Mouse (Mus musculus): ENCODE results near the gene Olfr1474.
"Not testable (repeated sequence)": the region's sequence is repeated elsewhere in the genome, so short reads cannot be mapped to it uniquely, and the experiment has no call there.

Gene Olfr1474

DNA sequence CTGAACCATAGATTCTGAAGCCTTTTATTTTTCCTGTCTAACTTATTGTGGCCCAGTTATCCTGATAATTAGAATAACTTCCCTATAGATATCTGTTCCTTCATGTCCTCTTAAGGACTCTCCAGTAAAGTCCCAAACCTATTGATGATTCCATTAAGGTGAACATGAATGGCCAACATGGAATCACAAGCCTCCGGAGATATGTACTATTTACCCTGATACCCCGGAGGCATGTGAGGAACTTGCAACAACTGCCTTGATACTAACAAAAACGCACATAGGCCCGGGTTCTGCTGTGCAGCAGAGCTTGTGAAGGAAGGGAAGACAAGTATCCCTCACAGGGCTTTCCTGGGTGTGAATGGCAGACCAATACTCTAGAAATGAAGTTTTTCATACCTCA lies at the start of gene Olfr1474:
Gene Olfr1474 (plus strand): TSS at position 301 of the 400 bp plus-strand sequence.
- in situ Hi-C loops (cut with MboI, MseI): not testable (repeated sequence)

DNA sequence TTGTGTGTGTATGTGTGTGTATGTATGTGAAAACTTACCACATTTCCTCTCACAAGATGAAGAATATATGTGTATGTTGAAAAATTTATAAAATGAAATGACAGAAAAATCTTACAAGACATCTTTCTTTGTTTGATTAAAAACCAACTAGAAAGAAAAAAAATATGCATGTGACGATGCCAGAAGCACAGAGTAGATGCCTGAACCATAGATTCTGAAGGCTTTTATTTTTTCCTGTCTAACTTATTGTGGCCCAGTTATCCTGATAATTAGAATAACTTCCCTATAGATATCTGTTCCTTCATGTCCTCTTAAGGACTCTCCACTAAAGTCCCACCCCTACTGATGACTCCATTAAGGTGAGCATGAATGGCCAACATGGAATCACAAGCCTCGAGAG lies 26.3 kb upstream of the Olfr1474 start, which contains the start of gene Olfr1471:
Gene Olfr1471 (plus strand): TSS at position 301 of the 400 bp plus-strand sequence.
- in situ Hi-C loops (cut with MboI, MseI): not testable (repeated sequence)

DNA sequence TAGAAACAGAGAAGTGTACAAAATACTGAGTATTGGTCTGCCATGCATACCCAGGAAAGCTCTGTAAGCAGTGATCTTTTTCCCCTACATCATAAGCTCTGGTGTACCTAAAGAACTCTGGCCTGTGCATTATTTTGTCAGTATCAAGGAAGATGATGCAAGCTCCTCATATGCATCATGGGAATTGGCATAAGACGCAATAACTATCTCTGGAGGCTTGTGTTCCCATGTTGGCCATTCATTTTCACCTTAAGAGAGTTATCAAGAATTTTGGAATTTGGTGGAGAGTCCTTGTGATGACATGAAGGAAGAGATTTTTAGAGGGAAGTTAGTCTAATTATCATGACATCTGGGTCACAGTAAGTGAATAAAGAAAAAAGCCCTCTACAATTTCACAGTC lies 13.4 kb upstream of the Olfr1474 start, which contains the start of gene Olfr1472:
Gene Olfr1472 (minus strand): TSS at position 101 of the 400 bp plus-strand sequence.
- in situ Hi-C loops (cut with MboI, MseI): no loop called here

DNA sequence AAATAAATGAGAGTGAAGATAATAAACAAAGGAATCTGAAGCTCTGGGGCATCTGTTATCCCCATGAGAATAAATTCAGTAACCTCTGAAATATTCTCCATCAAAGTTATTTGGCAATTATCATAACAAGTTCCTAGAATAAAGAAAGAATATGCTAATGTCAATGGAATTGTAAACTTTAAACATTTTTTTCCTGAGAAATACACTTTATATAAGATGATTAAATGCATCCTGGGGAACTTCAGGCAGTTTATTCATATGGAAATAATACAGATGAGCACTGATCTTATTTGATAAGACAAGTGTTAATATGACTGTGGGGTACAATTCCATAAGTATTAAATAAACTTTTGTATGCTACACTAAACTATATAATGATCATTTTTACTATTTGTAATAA lies 10.7 kb downstream of the Olfr1474 start, which contains the start of gene Olfr1475:
Gene Olfr1475 (minus strand): TSS at position 101 of the 400 bp plus-strand sequence.
- in situ Hi-C loops (cut with MboI, MseI): no loop called here

DNA sequence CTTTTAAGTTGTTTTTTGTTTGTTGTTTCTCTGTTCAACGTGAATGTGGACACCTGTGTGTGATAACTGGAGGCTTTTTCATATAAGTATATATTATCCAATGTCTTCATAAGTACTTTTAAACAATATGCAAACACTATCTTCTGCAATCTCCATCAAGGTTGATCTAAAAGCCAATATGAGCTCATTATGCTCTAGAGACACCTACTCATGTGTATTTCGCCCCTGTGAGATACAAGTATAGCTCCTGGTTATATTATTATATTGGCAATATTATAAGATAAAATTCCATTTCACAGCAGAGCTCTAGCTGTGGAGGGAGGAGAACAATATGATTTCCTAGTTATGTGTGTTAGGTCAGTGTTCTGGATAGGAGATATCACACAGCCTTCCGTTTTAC lies 30.9 kb downstream of the Olfr1474 start, which contains the start of gene Olfr1477:
Gene Olfr1477 (plus strand): TSS at position 301 of the 400 bp plus-strand sequence.
- in situ Hi-C loops (cut with MboI, MseI): no loop called here
